Mouse (Mus musculus) forebrain, embryonic 14.5 days (tissue): ENCODE data around the gene Eif2b3. TPM values are rescaled to one million over a fixed set of nuclear protein-coding genes. Genes with fewer than 3 reads are reported as not detected.
A peak's percentile ranks its signal among the peaks of the same experiment; 100 is the strongest.

Source experiments
- ATAC-seq: fragments of 200-750 bp; cut with Nextera tagmentation; 2 replicates; pipeline ENCODE4 v1.8.0; 2017; ENCODE audit warnings: mild to moderate bottlenecking, moderate library complexity
- DNase-seq: peaks from one replicate; pipeline ENCODE4 v3.0.0-alpha.2; 2015; ENCODE audit warnings: low spot score
- H3K27ac ChIP-seq: fragments of 300-500 bp; sonication (generic); 2 replicates; pipeline ENCODE4 v1.5.1; 2014; ENCODE audit warnings: low read depth, mild to moderate bottlenecking, control low read depth, low read length, moderate library complexity
- H3K27me3 ChIP-seq: fragments of 300-500 bp; sonication (generic); replicated peaks from 2 replicates; pipeline ENCODE4 v1.6.1; 2014; ENCODE audit warnings: low read length, control low read depth, mixed read lengths; ENCODE audit not compliant: control insufficient read depth, insufficient read depth
- H3K36me3 ChIP-seq: fragments of 300-500 bp; sonication (generic); 2 replicates; pipeline ENCODE4 v1.6.1; 2014; ENCODE audit warnings: low read length, control low read depth; ENCODE audit not compliant: control insufficient read depth, insufficient read depth
- H3K4me1 ChIP-seq: fragments of 300-500 bp; sonication (generic); 2 replicates; pipeline ENCODE4 v1.6.1; 2014; ENCODE audit warnings: antibody characterized with exemption, low read length, control low read depth; ENCODE audit not compliant: control insufficient read depth, insufficient read depth
- H3K4me2 ChIP-seq: fragments of 300-500 bp; sonication (generic); 2 replicates; pipeline ENCODE4 v1.6.1; 2014; ENCODE audit warnings: mild to moderate bottlenecking, control low read depth, low read length
- H3K4me3 ChIP-seq: fragments of 300-500 bp; sonication (generic); 2 replicates; pipeline ENCODE4 v1.5.1; 2014; ENCODE audit warnings: low read depth, low read length, control low read depth
- H3K9ac ChIP-seq: fragments of 300-500 bp; sonication (generic); 2 replicates; pipeline ENCODE4 v1.6.1; 2014; ENCODE audit warnings: mild to moderate bottlenecking, low read length, control low read depth, moderate library complexity
- H3K9me3 ChIP-seq: fragments of 300-500 bp; sonication (generic); replicated peaks from 2 replicates; pipeline ENCODE4 v1.6.1; 2016; ENCODE audit warnings: low read length, control low read depth, mixed read lengths; ENCODE audit not compliant: control insufficient read depth
- WGBS: fragments of 180-500 bp; shearing (Covaris S2); extraction: QIAGEN DNeasy Blood & Tissue Kit; methylation state at CpG from one replicate; pipeline ENCODE4 v1.1.7; 2014; 5-methylcytosine and 5-hydroxymethylcytosine counted together
- polyA plus RNA-seq: library from polyadenylated mRNA; unstranded; fragments of >200 nt; fragmentation: Nextera tagmentation; extraction: Ambion mirVana; gene quantifications from 2 replicates; pipeline ENCODE4 v1.2.1, GENCODE M21; 2014

Gene Eif2b3
- polyA plus RNA-seq, 1 experiment from 2014 or later: 51.4 TPM

GRCm38 (mm10) chr4:117127991-117128686 is 108.9 kb downstream of the Eif2b3 start:
- 92% methylated on average over 33 of the region's 33 CpGs for WGBS
- H3K4me1 ChIP-seq: peaks cover 31% of the 10 kb centered on the region

GRCm38 (mm10) chr4:117130790-117131189 is 111.6 kb downstream of the Eif2b3 start:
- Histone ChIP-seq H3K9ac (no peak overlapping the region), H3K36me3 (peaks cover 24% of the 10 kb centered on the region), H3K4me2 (no peak overlapping the region), H3K27ac (no peak overlapping the region), H3K4me1 (peaks cover 21% of the 10 kb centered on the region), H3K27me3 (0 out of 2 replicates have a peak, but pooled peaks cover 3% of the 10 kb centered on the region), H3K4me3 (no peak overlapping the region), H3K9me3 (no peaks in the 10 kb centered on the region)
- ATAC-seq: no peak
- no peak for DNase-seq
- 35% methylated on average over 6 of the region's 6 CpGs for WGBS

More at GRCm38 (mm10) chr4:117127991-117128686, 108.9 kb downstream of the Eif2b3 start:
- H3K9ac ChIP-seq: no peak overlapping the region
- H3K4me2 ChIP-seq: no peak overlapping the region
- H3K27ac ChIP-seq: no peak overlapping the region
- DNase-seq (no peak), ATAC-seq (no peak)
- no peak overlapping the region for H3K4me3 ChIP-seq
- H3K36me3 ChIP-seq: peaks cover 24% of the 10 kb centered on the region
- no peaks in the 10 kb centered on the region for H3K9me3 ChIP-seq
- H3K27me3 ChIP-seq: 0 out of 2 replicates have a peak, but pooled peaks cover 3% of the 10 kb centered on the region

GRCm38 (mm10) chr4:117131198-117131597 is 112.0 kb downstream of the Eif2b3 start:
- peak overlapping the region; percentile 25; the same call in 1 of the 2 replicates for H3K9ac ChIP-seq
- DNase-seq (no peak), ATAC-seq (no peak)
- no peaks in the 10 kb centered on the region for H3K9me3 ChIP-seq
- no peak overlapping the region for H3K27ac ChIP-seq
- H3K27me3 ChIP-seq: 0 out of 2 replicates have a peak, but pooled peaks cover 3% of the 10 kb centered on the region
- 0 out of 2 replicates have a peak overlapping the region, but pooled peaks have one; percentile 89 for H3K4me2 ChIP-seq
- peaks cover 18% of the 10 kb centered on the region for H3K4me1 ChIP-seq
- WGBS: 49% methylated on average over 6 of the region's 6 CpGs
- peaks cover 24% of the 10 kb centered on the region for H3K36me3 ChIP-seq
- no peak overlapping the region for H3K4me3 ChIP-seq

- WGBS: 5% methylated on average over 7 of the region's 7 CpGs
These were observed 112.9 kb downstream of the Eif2b3 start for GRCm38 (mm10) chr4:117131890-117132793.

GRCm38 (mm10) chr4:117132794-117133143 is 113.6 kb downstream of the Eif2b3 start:
- no peaks in the 10 kb centered on the region for H3K9me3 ChIP-seq
- peaks cover 24% of the 10 kb centered on the region for H3K36me3 ChIP-seq
- peak overlapping the region; percentile 89 for H3K4me2 ChIP-seq
- H3K4me1 ChIP-seq: peaks cover 18% of the 10 kb centered on the region
- DNase-seq: no peak
- 6% methylated on average over 11 of the region's 11 CpGs for WGBS
- H3K27me3 ChIP-seq: 0 out of 2 replicates have a peak, but pooled peaks cover 3% of the 10 kb centered on the region
- H3K4me3 ChIP-seq: peak overlapping the region; percentile 90
- peak overlapping the region; percentile 84 for H3K9ac ChIP-seq
- H3K27ac ChIP-seq: no peak overlapping the region
- no peak for ATAC-seq

More at GRCm38 (mm10) chr4:117131890-117132793, 112.9 kb downstream of the Eif2b3 start:
- Histone ChIP-seq H3K4me1 (peaks cover 18% of the 10 kb centered on the region), H3K4me3 (peak overlapping the region; percentile 90), H3K27me3 (0 out of 2 replicates have a peak, but pooled peaks cover 3% of the 10 kb centered on the region), H3K9ac (peak overlapping the region; percentile 84; the same call in 1 of the 2 replicates), H3K27ac (no peak overlapping the region), H3K36me3 (peaks cover 24% of the 10 kb centered on the region), H3K4me2 (peak overlapping the region; percentile 89), H3K9me3 (no peaks in the 10 kb centered on the region)
- ATAC-seq (peak; percentile 16; the same call in 1 of the 2 replicates), DNase-seq (peak; percentile 62)

- peaks cover 18% of the 10 kb centered on the region for H3K4me1 ChIP-seq
- peak overlapping the region; percentile 89 for H3K4me2 ChIP-seq
- under 1% methylated on average over 42 of the region's 42 CpGs for whole genome bisulfite sequencing
- peak; percentile 43 for ATAC-seq
- H3K9me3 ChIP-seq: no peaks in the 10 kb centered on the region
- 0 out of 2 replicates have a peak, but pooled peaks cover 3% of the 10 kb centered on the region for H3K27me3 ChIP-seq
- peak overlapping the region; percentile 90 for H3K4me3 ChIP-seq
- H3K9ac ChIP-seq: peak overlapping the region; percentile 84
- DNase-seq: peak; percentile 35
- peak overlapping the region; percentile 60; the same call in 1 of the 2 replicates for H3K27ac ChIP-seq
- peaks cover 17% of the 10 kb centered on the region for H3K36me3 ChIP-seq
These were observed 114.2 kb downstream of the Eif2b3 start for GRCm38 (mm10) chr4:117133366-117133796.

GRCm38 (mm10) chr4:117133817-117134600 is 114.8 kb downstream of the Eif2b3 start, which contains the start of gene Plk3:
Gene Plk3 (minus strand): TSS chr4:117133963.
- DNase-seq: peak; percentile 98
- Histone ChIP-seq H3K9me3 (no peaks in the 10 kb centered on the region), H3K9ac (peak within 1 kb of the TSS; percentile 84), H3K4me2 (peak within 1 kb of the TSS; percentile 89), H3K27ac (peak within 1 kb of the TSS; percentile 60; the same call in 1 of the 2 replicates), H3K4me3 (peak within 1 kb of the TSS; percentile 90), H3K36me3 (peaks cover 12% of the 10 kb centered on the region; the same call in 1 of the 2 replicates), H3K27me3 (0 out of 2 replicates have a peak, but pooled peaks cover 3% of the 10 kb centered on the region), H3K4me1 (peaks cover 18% of the 10 kb centered on the region)
- 2% methylated on average over 28 of the region's 48 CpGs for WGBS
- ATAC-seq: peak; percentile 91

- Histone ChIP-seq H3K4me1 (peaks cover 18% of the 10 kb centered on the region), H3K4me3 (no peak overlapping the region; the same call in 1 of the 2 replicates), H3K9ac (0 out of 2 replicates have a peak overlapping the region, but pooled peaks have one; percentile 58), H3K9me3 (no peaks in the 10 kb centered on the region), H3K36me3 (peaks cover 8% of the 10 kb centered on the region; the same call in 1 of the 2 replicates), H3K27me3 (0 out of 2 replicates have a peak, but pooled peaks cover 3% of the 10 kb centered on the region), H3K4me2 (peak overlapping the region; percentile 89; the same call in 1 of the 2 replicates), H3K27ac (no peak overlapping the region)
- 40% methylated on average over 2 of the region's 2 CpGs for WGBS
- ATAC-seq (no peak), DNase-seq (no peak)
These were observed 115.4 kb downstream of the Eif2b3 start for GRCm38 (mm10) chr4:117134601-117134995.
